Mouse (Mus musculus): ENCODE measurements around the gene Clec4d. TPM values are rescaled to one million over a fixed set of nuclear protein-coding genes. Genes with fewer than 3 reads are reported as not detected.
"Not testable (repeated sequence)": the region's sequence is repeated elsewhere in the genome, so short reads cannot be mapped to it uniquely, and the experiment has no call there.

Gene Clec4d
- total RNA-seq, 2 experiments from 2014 or later: 1.1 to 2.5 TPM

- peak; percentile 47 for ATAC-seq (replicated peaks; ENCODE audit: low FRiP score, poor library complexity, severe bottlenecking)
Measured at GRCm38 (mm10) chr6:123296687-123297086, 34.8 kb downstream of the Clec4d start.

- not testable (repeated sequence) for ATAC-seq (replicated peaks; ENCODE audit: low FRiP score, poor library complexity, severe bottlenecking)
Measured at GRCm38 (mm10) chr6:123306315-123306714, 44.4 kb downstream of the Clec4d start.

- ATAC-seq (replicated peaks; ENCODE audit: low FRiP score, poor library complexity, severe bottlenecking): no peak
Measured at GRCm38 (mm10) chr6:123308033-123308432, 46.1 kb downstream of the Clec4d start, which contains the start of gene Vmn2r19. Gene Vmn2r19, plus strand, starts transcription at chr6:123308333.

Other genes starting within 250 kb of the Clec4d start
- 5.0 and 23.9 TPM in 2 replicates for gene Clec4b1, start 212.1 kb upstream of the Clec4d start, total RNA-seq (2015; ENCODE audit: low replicate concordance)
- gene Clec4b1, start 212.1 kb upstream of the Clec4d start, total RNA-seq (2017; ENCODE audit: low replicate concordance): 4.8 TPM in 1 of 2 replicates, not detected in the other
- 38.2 and 49.0 TPM in 2 replicates for gene Clec4a2, start 155.7 kb upstream of the Clec4d start, total RNA-seq (2015; ENCODE audit: low replicate concordance)
- gene Clec4a2, start 155.7 kb upstream of the Clec4d start, total RNA-seq (2017; ENCODE audit: low replicate concordance): 16.3 and 45.9 TPM in 2 replicates
- gene Clec4b2, start 89.2 kb upstream of the Clec4d start, total RNA-seq (2015; ENCODE audit: low replicate concordance): 3.4 TPM in 1 of 2 replicates, not detected in the other
- gene Clec4b2, start 89.2 kb upstream of the Clec4d start, total RNA-seq (2017; ENCODE audit: low replicate concordance): 1.3 and 4.8 TPM in 2 replicates
- 5.4 TPM in 1 of 2 replicates, not detected in the other for gene Clec4n, start 32.3 kb upstream of the Clec4d start, total RNA-seq (2015; ENCODE audit: low replicate concordance)
- 4.2 TPM in 1 of 2 replicates, not detected in the other for gene Clec4n, start 32.3 kb upstream of the Clec4d start, total RNA-seq (2017; ENCODE audit: low replicate concordance)
- 7.9 and 10.5 TPM in 2 replicates for gene Clec4e, start 27.8 kb downstream of the Clec4d start, total RNA-seq (2015; ENCODE audit: low replicate concordance)
- gene Clec4e, start 27.8 kb downstream of the Clec4d start, total RNA-seq (2017; ENCODE audit: low replicate concordance): 6.0 and 6.1 TPM in 2 replicates
- gene Vmn2r19, start 46.2 kb downstream of the Clec4d start, total RNA-seq (2015; ENCODE audit: low replicate concordance): not detected in 2 replicates
- not detected in 2 replicates for gene Vmn2r19, start 46.2 kb downstream of the Clec4d start, total RNA-seq (2017; ENCODE audit: low replicate concordance)
- gene Vmn2r20, start 156.0 kb downstream of the Clec4d start, total RNA-seq (2015; ENCODE audit: low replicate concordance): not detected in 2 replicates
- not detected in 2 replicates for gene Vmn2r20, start 156.0 kb downstream of the Clec4d start, total RNA-seq (2017; ENCODE audit: low replicate concordance)

Data from erythroid progenitor cell, adult 5-6 weeks (primary cell).